Mouse (Mus musculus): ENCODE data around the gene Zbtb4. TPM values are rescaled to one million over a fixed set of nuclear protein-coding genes. Genes with fewer than 3 reads are reported as not detected.

Gene Zbtb4
- 26.4 TPM for polyA plus RNA-seq (2014; fragmentation: Illumina TruSeq; extraction: RNeasy Lipid Tissue Mini Kit (QIAGEN cat#74804))

DNA sequence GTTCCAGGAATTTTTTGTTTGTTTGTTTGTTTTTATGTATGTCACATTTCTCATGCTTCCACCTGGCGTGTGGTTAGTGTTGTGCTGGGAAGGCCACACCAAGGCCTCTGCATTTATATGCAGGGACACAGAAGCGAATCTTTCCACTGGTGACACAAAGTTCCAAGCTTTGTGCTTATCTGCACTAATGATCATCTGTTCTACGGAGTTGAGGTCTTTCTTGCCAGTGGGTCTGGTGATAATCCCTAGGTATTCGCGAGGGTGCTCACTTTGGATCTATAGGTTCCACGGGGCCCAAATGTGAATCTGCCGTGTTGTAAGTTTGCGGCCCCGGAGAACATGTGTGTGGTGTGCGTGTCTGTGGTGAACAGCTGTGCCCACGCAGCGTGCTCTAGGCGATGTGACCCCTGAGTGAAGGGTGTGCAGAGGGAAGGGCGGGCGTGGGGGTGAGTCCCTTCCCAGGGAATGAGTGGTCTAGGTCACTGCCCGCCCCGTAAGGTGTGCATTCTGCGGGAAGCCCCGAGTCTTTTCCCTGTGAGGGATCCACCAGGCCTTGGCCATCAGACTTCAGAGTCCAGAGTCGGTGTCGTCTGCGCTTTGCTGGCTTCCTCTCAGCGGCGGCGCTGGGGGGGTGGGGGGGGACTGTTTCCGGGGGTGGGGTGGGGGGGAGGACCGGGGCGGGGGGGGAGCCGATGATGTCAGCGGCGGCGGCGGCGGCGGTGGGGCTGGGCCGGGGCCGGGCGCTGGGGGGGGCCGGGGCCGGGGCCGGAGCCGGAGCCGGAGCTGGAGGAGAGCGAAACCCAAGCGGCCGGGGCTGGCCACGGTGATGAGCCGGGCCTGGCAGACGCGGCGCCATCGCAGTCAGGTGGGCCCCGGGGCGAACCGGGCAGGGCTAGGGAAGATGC is at the start of gene Zbtb4:
Gene Zbtb4, plus strand, starts transcription at position 692 of the 905 bp plus-strand sequence.

DNA sequence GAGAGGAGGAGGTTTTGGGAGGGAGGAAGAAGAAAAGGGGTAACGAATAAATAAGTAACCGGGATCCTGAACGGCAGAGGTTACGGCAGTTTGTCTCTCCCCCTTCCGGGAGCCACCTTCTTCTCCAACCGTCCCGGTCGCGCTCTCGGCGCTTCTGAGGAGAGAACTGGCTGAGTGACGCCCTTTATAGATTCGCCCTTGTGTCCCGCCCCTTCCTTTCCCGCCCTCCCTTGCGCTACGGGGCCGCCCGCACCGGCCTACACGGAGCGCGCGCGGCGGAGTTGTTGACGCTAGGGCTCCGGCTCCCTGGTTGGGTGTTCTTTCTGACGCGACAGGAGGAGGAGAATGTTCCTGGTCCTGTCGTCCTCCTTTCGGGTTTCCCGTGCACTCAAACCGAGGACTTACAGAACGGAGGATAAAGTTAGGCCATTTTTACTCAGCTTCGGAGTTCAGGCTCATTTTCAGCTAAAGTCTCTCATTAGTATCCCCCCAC is 7.2 kb upstream of the Zbtb4 start, which contains the start of gene Polr2a:
Gene Polr2a, minus strand, starts transcription at position 160 of the 493 bp plus-strand sequence.

DNA sequence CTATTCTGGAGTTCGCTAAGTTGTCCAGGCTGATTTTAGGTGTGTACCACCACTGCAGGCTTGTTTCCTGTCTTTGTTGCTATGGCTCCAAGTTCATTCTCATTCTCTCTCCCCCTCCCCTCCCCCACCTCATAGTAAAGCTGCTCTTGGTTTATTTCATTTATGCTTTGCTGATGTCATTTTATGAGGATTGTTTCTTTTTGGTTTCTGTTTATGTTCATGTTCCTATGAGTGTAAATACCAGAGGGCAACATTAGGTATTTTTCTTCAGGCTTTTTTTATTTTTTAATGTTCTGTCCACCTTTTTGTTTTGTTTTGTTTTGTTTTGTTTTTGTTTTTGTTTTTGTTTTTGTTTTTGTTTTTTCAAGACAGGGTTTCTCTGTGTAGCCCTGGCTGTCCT is 3.8 kb upstream of the Zbtb4 start, which contains the start of gene Slc35g3:
Gene Slc35g3, minus strand, starts transcription at position 101 of the 400 bp plus-strand sequence.

DNA sequence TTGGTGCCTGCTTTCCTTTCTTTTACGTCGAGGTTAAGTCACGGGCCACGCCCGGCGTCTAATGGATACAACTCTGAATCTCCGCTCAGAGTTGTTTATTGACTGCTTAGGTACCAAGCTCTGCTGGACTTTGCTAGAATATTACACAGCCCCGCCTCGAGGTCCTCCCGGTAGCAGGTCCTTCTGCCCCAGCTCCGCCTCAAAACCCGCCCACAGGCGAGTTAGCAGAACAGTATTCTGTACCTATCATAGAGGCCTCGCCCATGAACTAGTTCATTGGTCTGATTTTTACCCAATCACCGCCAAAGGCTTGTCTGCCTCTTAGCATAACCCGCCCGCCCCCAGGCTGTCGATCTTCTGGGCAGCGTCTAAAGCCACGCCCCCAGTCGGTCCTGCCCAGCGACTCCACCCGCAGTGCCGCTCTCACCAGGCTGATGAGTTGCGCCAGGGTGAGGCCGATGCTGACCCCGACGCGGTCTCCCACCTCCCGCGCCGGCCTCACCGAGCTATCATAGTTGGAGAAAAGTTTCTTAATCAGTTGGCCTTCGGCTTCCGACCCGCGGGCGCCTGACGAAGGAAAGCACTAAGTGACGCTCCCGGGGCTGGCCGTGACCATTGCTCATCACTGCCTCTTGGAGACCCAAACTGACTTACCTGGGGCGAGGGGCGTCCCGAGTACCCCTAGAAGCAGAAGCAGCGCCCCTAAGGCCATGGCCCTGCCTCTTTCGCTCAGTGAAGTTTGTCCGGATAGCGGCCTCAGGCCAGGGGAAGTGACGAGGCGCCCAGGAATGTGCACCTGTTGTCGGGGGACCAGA is 29.7 kb downstream of the Zbtb4 start, which contains the start of gene Chrnb1:
Gene Chrnb1, minus strand, starts transcription at position 776 of the 815 bp plus-strand sequence.

DNA sequence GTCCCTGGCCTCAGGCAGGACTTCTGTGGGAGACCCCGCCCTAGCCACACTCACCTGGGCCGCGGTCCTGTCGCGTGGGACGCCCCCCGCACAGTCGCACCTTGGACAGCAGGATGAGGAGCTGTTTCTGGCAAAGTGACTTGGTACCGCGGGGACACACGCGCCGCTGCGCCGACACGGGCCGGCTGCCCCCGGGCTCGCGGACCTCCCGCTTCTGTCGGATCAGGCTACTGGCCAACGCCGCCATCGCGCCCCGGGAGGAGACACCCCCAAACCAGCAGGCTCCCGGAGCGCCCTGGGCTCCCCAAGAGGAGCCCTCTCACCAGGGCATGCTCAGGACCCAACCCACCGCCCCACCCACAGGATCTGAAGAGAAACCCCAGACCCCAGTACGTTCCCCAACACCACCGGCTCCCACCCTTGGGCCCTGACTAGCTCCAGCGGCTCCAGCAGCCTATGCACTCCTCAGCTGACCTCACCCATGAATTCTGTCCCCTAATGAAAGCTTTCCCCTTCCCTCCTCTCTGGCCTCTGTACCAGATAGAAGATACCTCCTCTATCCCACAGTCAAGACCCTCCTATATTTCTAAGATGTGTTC is 35.8 kb downstream of the Zbtb4 start, which contains the start of gene Fgf11:
Gene Fgf11, minus strand, starts transcription at position 479 of the 599 bp plus-strand sequence.

DNA sequence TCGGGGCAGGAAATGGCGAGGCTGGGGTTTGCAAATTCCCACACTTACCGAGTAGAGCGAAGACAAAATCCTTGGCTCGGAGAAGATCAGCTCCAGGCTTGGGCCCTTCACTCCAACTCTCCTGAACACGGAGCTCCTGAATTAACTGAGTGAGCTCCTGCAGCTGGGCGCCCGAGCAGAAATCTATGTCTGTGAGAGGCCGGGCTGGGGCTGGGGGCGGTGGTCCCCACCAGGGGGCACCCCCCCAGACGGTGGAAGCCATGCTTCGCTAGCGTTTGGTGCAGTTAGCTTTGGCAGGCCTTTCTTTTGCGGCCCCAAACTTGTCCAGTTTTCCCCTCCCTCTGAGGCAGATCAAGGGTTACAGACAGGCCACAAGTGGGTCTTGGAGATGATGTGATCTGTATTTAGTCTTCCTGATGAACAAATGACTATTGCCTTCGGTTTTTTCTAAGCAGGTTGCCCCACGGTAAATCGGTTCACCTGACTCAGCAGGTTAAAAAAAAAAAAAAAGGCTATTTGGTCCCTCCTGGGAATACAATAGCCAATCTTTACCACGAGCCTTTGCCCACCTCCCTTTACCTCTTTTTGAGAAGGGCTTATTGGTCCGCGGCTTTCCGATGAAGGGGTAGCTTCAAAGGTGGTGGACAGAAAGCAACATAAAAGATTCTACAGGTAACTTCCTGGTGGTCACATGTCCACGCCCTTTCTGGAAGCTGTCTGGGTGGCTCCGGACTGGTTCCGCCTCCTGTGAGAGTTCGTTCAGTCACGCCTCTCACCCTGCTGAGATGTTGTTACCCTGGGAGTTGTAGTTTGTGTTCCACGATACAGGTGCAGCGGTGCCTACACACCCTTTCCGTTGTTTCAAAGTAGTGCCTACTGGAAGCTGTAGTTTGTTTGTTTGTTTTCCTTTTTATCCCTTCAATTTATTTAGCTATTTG is 39.5 kb downstream of the Zbtb4 start, which contains the start of gene Tmem102:
Gene Tmem102, minus strand, starts transcription at position 653 of the 938 bp plus-strand sequence.

DNA sequence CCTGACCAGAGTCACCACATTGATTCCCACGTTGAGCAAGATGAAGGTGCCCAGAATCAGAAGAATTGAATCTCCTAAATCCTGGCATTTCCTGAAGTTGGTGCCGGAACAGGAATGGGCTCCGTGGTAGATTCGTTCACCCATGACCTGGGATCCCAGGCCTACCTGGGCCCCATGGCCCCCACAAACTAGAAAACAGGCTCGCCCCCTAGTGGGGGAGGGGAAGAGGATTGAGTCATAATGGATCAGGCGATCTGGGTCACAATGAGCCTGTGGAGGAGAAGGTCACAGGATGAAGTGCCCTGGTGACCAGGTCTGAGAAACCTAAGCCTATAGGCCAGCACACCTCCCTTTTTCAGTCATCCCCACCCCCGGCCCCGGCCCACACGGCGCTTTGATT is 49.4 kb downstream of the Zbtb4 start, which contains the start of gene Gm39566:
Gene Gm39566, minus strand, starts transcription at position 144 of the 400 bp plus-strand sequence.

DNA sequence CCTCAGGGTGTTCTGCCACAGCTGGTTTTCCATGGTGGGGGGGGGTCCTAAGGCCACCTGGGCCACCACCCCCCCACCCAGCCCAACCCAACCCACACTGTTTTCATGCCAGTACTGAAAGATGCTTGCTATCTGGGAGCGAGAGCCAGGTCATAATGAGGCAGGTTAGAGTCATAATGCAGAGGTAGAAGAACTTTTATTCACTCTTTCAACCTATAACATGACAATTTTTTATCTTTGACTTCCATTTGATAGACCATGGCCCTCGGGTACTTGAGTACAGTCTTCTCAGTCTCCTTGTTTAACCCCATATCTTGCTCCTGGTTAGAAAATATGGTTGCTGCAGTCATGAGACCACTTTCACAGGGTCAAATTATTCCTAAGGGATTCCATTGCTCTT is 52.7 kb downstream of the Zbtb4 start, which contains the start of gene Spem2:
Gene Spem2, minus strand, starts transcription at position 101 of the 400 bp plus-strand sequence.

DNA sequence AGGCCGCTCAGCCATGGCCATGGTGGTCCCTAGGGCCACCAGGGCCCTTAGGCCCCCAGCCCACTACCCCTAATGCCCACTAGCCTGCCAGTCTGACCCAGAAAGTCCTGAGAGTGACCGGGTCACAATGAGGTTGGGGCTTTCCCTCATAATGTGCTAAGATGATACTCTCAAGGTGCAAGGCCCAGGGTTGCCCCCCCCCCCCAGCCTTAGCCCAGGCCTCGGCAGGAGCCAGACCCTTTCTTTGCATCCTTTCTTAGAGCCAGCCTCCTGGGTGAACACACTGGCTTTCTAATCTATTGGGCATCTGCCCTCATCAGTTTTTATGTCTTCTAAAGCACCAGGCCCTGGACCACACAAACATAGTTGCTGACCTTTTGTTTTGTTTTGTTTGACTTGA is 56.4 kb downstream of the Zbtb4 start, which contains the start of gene Spem1:
Gene Spem1, minus strand, starts transcription at position 101 of the 400 bp plus-strand sequence.

Other genes with a start within 250 kb of the Zbtb4 start
- 0.48 TPM for gene Dnah2, start 216.8 kb upstream of the Zbtb4 start, polyA plus RNA-seq (2014; fragmentation: Illumina TruSeq; extraction: RNeasy Lipid Tissue Mini Kit (QIAGEN cat#74804))
- gene Efnb3, start 205.7 kb upstream of the Zbtb4 start, polyA plus RNA-seq (2014; fragmentation: Illumina TruSeq; extraction: RNeasy Lipid Tissue Mini Kit (QIAGEN cat#74804)): 1.6 TPM
- 1.1 TPM for gene Wrap53, start 185.7 kb upstream of the Zbtb4 start, polyA plus RNA-seq (2014; fragmentation: Illumina TruSeq; extraction: RNeasy Lipid Tissue Mini Kit (QIAGEN cat#74804))
- gene Trp53, start 185.6 kb upstream of the Zbtb4 start, polyA plus RNA-seq (2014; fragmentation: Illumina TruSeq; extraction: RNeasy Lipid Tissue Mini Kit (QIAGEN cat#74804)): 9.2 TPM
- gene Atp1b2, start 160.0 kb upstream of the Zbtb4 start, polyA plus RNA-seq (2014; fragmentation: Illumina TruSeq; extraction: RNeasy Lipid Tissue Mini Kit (QIAGEN cat#74804)): 165 TPM
- gene Shbg, start 148.0 kb upstream of the Zbtb4 start, polyA plus RNA-seq (2014; fragmentation: Illumina TruSeq; extraction: RNeasy Lipid Tissue Mini Kit (QIAGEN cat#74804)): 0.66 TPM
- gene Sat2, start 143.9 kb upstream of the Zbtb4 start, polyA plus RNA-seq (2014; fragmentation: Illumina TruSeq; extraction: RNeasy Lipid Tissue Mini Kit (QIAGEN cat#74804)): 4.7 TPM
- gene Fxr2, start 132.9 kb upstream of the Zbtb4 start, polyA plus RNA-seq (2014; fragmentation: Illumina TruSeq; extraction: RNeasy Lipid Tissue Mini Kit (QIAGEN cat#74804)): 11.1 TPM
- gene Sox15, start 110.6 kb upstream of the Zbtb4 start, polyA plus RNA-seq (2014; fragmentation: Illumina TruSeq; extraction: RNeasy Lipid Tissue Mini Kit (QIAGEN cat#74804)): not detected
- 13.0 TPM for gene Mpdu1, start 103.3 kb upstream of the Zbtb4 start, polyA plus RNA-seq (2014; fragmentation: Illumina TruSeq; extraction: RNeasy Lipid Tissue Mini Kit (QIAGEN cat#74804))
- 9.4 TPM for gene Cd68, start 99.8 kb upstream of the Zbtb4 start, polyA plus RNA-seq (2014; fragmentation: Illumina TruSeq; extraction: RNeasy Lipid Tissue Mini Kit (QIAGEN cat#74804))
- gene Eif4a1, start 93.5 kb upstream of the Zbtb4 start, polyA plus RNA-seq (2014; fragmentation: Illumina TruSeq; extraction: RNeasy Lipid Tissue Mini Kit (QIAGEN cat#74804)): 723 TPM
- gene Senp3, start 83.8 kb upstream of the Zbtb4 start, polyA plus RNA-seq (2014; fragmentation: Illumina TruSeq; extraction: RNeasy Lipid Tissue Mini Kit (QIAGEN cat#74804)): 55.2 TPM
- 10.7 TPM for gene Tnfsf13, start 80.1 kb upstream of the Zbtb4 start, polyA plus RNA-seq (2014; fragmentation: Illumina TruSeq; extraction: RNeasy Lipid Tissue Mini Kit (QIAGEN cat#74804))
- 4.0 TPM for gene Tnfsf12, start 70.1 kb upstream of the Zbtb4 start, polyA plus RNA-seq (2014; fragmentation: Illumina TruSeq; extraction: RNeasy Lipid Tissue Mini Kit (QIAGEN cat#74804))
- gene Tnfsfm13, start 69.8 kb upstream of the Zbtb4 start, polyA plus RNA-seq (2014; fragmentation: Illumina TruSeq; extraction: RNeasy Lipid Tissue Mini Kit (QIAGEN cat#74804)): 2.3 TPM
- 38.0 TPM for gene Polr2a, start 7.3 kb upstream of the Zbtb4 start, polyA plus RNA-seq (2014; fragmentation: Illumina TruSeq; extraction: RNeasy Lipid Tissue Mini Kit (QIAGEN cat#74804))
- 0.48 TPM for gene Slc35g3, start 3.9 kb upstream of the Zbtb4 start, polyA plus RNA-seq (2014; fragmentation: Illumina TruSeq; extraction: RNeasy Lipid Tissue Mini Kit (QIAGEN cat#74804))
- gene Chrnb1, start 30.0 kb downstream of the Zbtb4 start, polyA plus RNA-seq (2014; fragmentation: Illumina TruSeq; extraction: RNeasy Lipid Tissue Mini Kit (QIAGEN cat#74804)): 3.4 TPM
- gene Fgf11, start 35.9 kb downstream of the Zbtb4 start, polyA plus RNA-seq (2014; fragmentation: Illumina TruSeq; extraction: RNeasy Lipid Tissue Mini Kit (QIAGEN cat#74804)): 7.0 TPM
- 1.2 TPM for gene Tmem102, start 39.7 kb downstream of the Zbtb4 start, polyA plus RNA-seq (2014; fragmentation: Illumina TruSeq; extraction: RNeasy Lipid Tissue Mini Kit (QIAGEN cat#74804))
- gene Gm39566, start 49.4 kb downstream of the Zbtb4 start, polyA plus RNA-seq (2014; fragmentation: Illumina TruSeq; extraction: RNeasy Lipid Tissue Mini Kit (QIAGEN cat#74804)): not detected
- gene Spem2, start 52.6 kb downstream of the Zbtb4 start, polyA plus RNA-seq (2014; fragmentation: Illumina TruSeq; extraction: RNeasy Lipid Tissue Mini Kit (QIAGEN cat#74804)): not detected
- gene Spem1, start 56.3 kb downstream of the Zbtb4 start, polyA plus RNA-seq (2014; fragmentation: Illumina TruSeq; extraction: RNeasy Lipid Tissue Mini Kit (QIAGEN cat#74804)): not detected
- 1.4 TPM for gene Nlgn2, start 71.9 kb downstream of the Zbtb4 start, polyA plus RNA-seq (2014; fragmentation: Illumina TruSeq; extraction: RNeasy Lipid Tissue Mini Kit (QIAGEN cat#74804))
- gene Tmem256, start 72.6 kb downstream of the Zbtb4 start, polyA plus RNA-seq (2014; fragmentation: Illumina TruSeq; extraction: RNeasy Lipid Tissue Mini Kit (QIAGEN cat#74804)): 16.6 TPM
- 1.2 TPM for gene Plscr3, start 80.5 kb downstream of the Zbtb4 start, polyA plus RNA-seq (2014; fragmentation: Illumina TruSeq; extraction: RNeasy Lipid Tissue Mini Kit (QIAGEN cat#74804))
- 0.26 TPM for gene Tnk1, start 92.8 kb downstream of the Zbtb4 start, polyA plus RNA-seq (2014; fragmentation: Illumina TruSeq; extraction: RNeasy Lipid Tissue Mini Kit (QIAGEN cat#74804))
- gene Tmem95, start 112.1 kb downstream of the Zbtb4 start, polyA plus RNA-seq (2014; fragmentation: Illumina TruSeq; extraction: RNeasy Lipid Tissue Mini Kit (QIAGEN cat#74804)): not detected
- gene Kctd11, start 115.5 kb downstream of the Zbtb4 start, polyA plus RNA-seq (2014; fragmentation: Illumina TruSeq; extraction: RNeasy Lipid Tissue Mini Kit (QIAGEN cat#74804)): 2.4 TPM
- not detected for gene Acap1, start 129.6 kb downstream of the Zbtb4 start, polyA plus RNA-seq (2014; fragmentation: Illumina TruSeq; extraction: RNeasy Lipid Tissue Mini Kit (QIAGEN cat#74804))
- 2.4 TPM for gene 2810408A11Rik, start 135.1 kb downstream of the Zbtb4 start, polyA plus RNA-seq (2014; fragmentation: Illumina TruSeq; extraction: RNeasy Lipid Tissue Mini Kit (QIAGEN cat#74804))
- gene Neurl4, start 135.2 kb downstream of the Zbtb4 start, polyA plus RNA-seq (2014; fragmentation: Illumina TruSeq; extraction: RNeasy Lipid Tissue Mini Kit (QIAGEN cat#74804)): 4.1 TPM
- 21.7 TPM for gene Gps2, start 148.0 kb downstream of the Zbtb4 start, polyA plus RNA-seq (2014; fragmentation: Illumina TruSeq; extraction: RNeasy Lipid Tissue Mini Kit (QIAGEN cat#74804))
- 199 TPM for gene Eif5a, start 156.0 kb downstream of the Zbtb4 start, polyA plus RNA-seq (2014; fragmentation: Illumina TruSeq; extraction: RNeasy Lipid Tissue Mini Kit (QIAGEN cat#74804))
- gene Ybx2, start 169.9 kb downstream of the Zbtb4 start, polyA plus RNA-seq (2014; fragmentation: Illumina TruSeq; extraction: RNeasy Lipid Tissue Mini Kit (QIAGEN cat#74804)): 6.4 TPM
- gene Slc2a4, start 182.3 kb downstream of the Zbtb4 start, polyA plus RNA-seq (2014; fragmentation: Illumina TruSeq; extraction: RNeasy Lipid Tissue Mini Kit (QIAGEN cat#74804)): 0.63 TPM
- gene Cldn7, start 198.9 kb downstream of the Zbtb4 start, polyA plus RNA-seq (2014; fragmentation: Illumina TruSeq; extraction: RNeasy Lipid Tissue Mini Kit (QIAGEN cat#74804)): 2.6 TPM
- 63.2 TPM for gene Ctdnep1, start 215.2 kb downstream of the Zbtb4 start, polyA plus RNA-seq (2014; fragmentation: Illumina TruSeq; extraction: RNeasy Lipid Tissue Mini Kit (QIAGEN cat#74804))
- gene Elp5, start 216.6 kb downstream of the Zbtb4 start, polyA plus RNA-seq (2014; fragmentation: Illumina TruSeq; extraction: RNeasy Lipid Tissue Mini Kit (QIAGEN cat#74804)): 5.8 TPM
- 449 TPM for gene Gabarap, start 225.2 kb downstream of the Zbtb4 start, polyA plus RNA-seq (2014; fragmentation: Illumina TruSeq; extraction: RNeasy Lipid Tissue Mini Kit (QIAGEN cat#74804))
- gene Phf23, start 229.9 kb downstream of the Zbtb4 start, polyA plus RNA-seq (2014; fragmentation: Illumina TruSeq; extraction: RNeasy Lipid Tissue Mini Kit (QIAGEN cat#74804)): 24.2 TPM
- gene Dvl2, start 234.7 kb downstream of the Zbtb4 start, polyA plus RNA-seq (2014; fragmentation: Illumina TruSeq; extraction: RNeasy Lipid Tissue Mini Kit (QIAGEN cat#74804)): 1.8 TPM
- 5.8 TPM for gene Acadvl, start 249.5 kb downstream of the Zbtb4 start, polyA plus RNA-seq (2014; fragmentation: Illumina TruSeq; extraction: RNeasy Lipid Tissue Mini Kit (QIAGEN cat#74804))

All from ovary, adult 10 weeks (tissue).